Mouse (Mus musculus) midbrain, embryonic 15.5 days (tissue): ENCODE measurements around the gene Ssbp1. TPM values are rescaled to one million over a fixed set of nuclear protein-coding genes. Genes with fewer than 3 reads are reported as not detected.
A peak's percentile ranks its signal among the peaks of the same experiment; 100 is the strongest.

Experiments used
- ATAC-seq: fragments of 200-750 bp; cut with Nextera tagmentation; replicated peaks from 2 replicates; pipeline ENCODE4 v1.8.0; 2017; ENCODE audit warnings: moderate TSS enrichment
- H3K27ac ChIP-seq: fragments of 300-500 bp; sonication (generic); 2 replicates; pipeline ENCODE4 v1.5.1; 2015; ENCODE audit warnings: mild to moderate bottlenecking, inconsistent platforms
- H3K27me3 ChIP-seq: fragments of 300-500 bp; sonication (generic); replicated peaks from 2 replicates; pipeline ENCODE4 v1.6.1; 2015; ENCODE audit warnings: inconsistent platforms
- H3K36me3 ChIP-seq: fragments of 300-500 bp; sonication (generic); replicated peaks from 2 replicates; pipeline ENCODE4 v1.6.1; 2015; ENCODE audit warnings: inconsistent platforms
- H3K4me1 ChIP-seq: fragments of 300-500 bp; sonication (generic); 2 replicates; pipeline ENCODE4 v1.6.1; 2015; ENCODE audit warnings: inconsistent platforms
- H3K4me2 ChIP-seq: fragments of 300-500 bp; sonication (generic); 2 replicates; pipeline ENCODE4 v1.6.1; 2015; ENCODE audit warnings: inconsistent platforms, mild to moderate bottlenecking, moderate library complexity
- H3K4me3 ChIP-seq: fragments of 300-500 bp; sonication (generic); 2 replicates; pipeline ENCODE4 v1.5.1; 2015; ENCODE audit warnings: mild to moderate bottlenecking, inconsistent platforms
- H3K9ac ChIP-seq: fragments of 300-500 bp; sonication (generic); 2 replicates; pipeline ENCODE4 v1.6.1; 2015; ENCODE audit warnings: mild to moderate bottlenecking, inconsistent platforms
- H3K9me3 ChIP-seq: fragments of 300-500 bp; sonication (generic); 2 replicates; pipeline ENCODE4 v1.6.1; 2016; ENCODE audit warnings: inconsistent platforms
- WGBS: fragments of 180-500 bp; shearing (Covaris S2); methylation state at CpG from one replicate; pipeline ENCODE4 v1.1.7; 2015; ENCODE audit warnings: mixed read lengths; 5-methylcytosine and 5-hydroxymethylcytosine counted together
- polyA plus RNA-seq: library from polyadenylated mRNA; unstranded; fragments of >200 nt; fragmentation: Nextera tagmentation; extraction: Ambion mirVana; gene quantifications from 2 replicates; pipeline ENCODE4 v1.2.1, GENCODE M21; 2015

Gene Ssbp1
- 103 and 104 TPM in 2 replicates for polyA plus RNA-seq

DNA sequence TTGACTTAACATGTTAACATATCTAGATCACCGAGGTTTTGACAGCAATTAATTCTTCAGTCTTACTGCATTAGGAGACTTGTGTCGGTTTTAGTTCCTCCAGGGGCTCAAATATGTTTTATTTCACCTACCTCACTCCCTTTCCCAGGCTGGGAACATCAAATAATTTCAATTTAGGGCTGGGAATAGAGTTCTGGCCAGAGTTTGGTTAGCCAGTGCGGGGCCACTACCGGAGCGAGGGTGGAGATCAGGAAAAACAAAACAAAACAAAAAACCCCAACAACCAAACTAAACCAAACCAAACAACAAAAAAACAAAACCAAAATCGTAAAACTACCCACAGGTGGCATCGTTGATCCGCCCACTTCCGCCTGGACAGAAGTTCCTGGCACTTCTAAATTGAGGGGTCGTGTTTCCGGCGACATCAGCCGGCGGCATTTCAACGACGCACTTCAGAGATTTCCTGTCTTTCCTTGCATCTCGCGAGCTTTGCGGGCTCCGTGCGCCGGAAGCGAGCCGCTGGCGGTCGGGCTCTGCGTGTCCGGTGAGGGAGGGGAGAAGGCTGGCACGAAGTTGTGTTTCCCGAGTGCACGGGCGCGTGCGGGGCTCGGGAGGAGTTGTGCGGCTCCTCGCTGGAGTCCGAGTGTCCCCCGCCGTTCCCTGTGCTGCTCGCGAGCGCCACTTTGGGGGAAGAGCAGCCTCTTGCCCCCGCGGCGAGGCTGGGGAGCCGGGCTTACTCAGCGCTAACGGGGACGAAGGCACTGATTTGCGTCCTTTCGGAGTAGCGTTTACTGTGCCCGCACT lies at the start of gene Ssbp1:
Ssbp1 (plus strand) TSS at position 437 of the 804 bp plus-strand sequence.
- Histone ChIP-seq H3K36me3 (peaks cover 21% of the 10 kb centered on the region), H3K4me3 (peak within 1 kb of the TSS; percentile 65), H3K27me3 (no peaks in the 10 kb centered on the region), H3K27ac (peak within 1 kb of the TSS; percentile 89), H3K9ac (peak within 1 kb of the TSS; percentile 71), H3K4me1 (peaks cover 16% of the 10 kb centered on the region), H3K4me2 (peak within 1 kb of the TSS; percentile 69), H3K9me3 (no peaks in the 10 kb centered on the region)
- under 1% methylated on average over 54 of the region's 54 CpGs for WGBS
- peak; percentile 98 for ATAC-seq

DNA sequence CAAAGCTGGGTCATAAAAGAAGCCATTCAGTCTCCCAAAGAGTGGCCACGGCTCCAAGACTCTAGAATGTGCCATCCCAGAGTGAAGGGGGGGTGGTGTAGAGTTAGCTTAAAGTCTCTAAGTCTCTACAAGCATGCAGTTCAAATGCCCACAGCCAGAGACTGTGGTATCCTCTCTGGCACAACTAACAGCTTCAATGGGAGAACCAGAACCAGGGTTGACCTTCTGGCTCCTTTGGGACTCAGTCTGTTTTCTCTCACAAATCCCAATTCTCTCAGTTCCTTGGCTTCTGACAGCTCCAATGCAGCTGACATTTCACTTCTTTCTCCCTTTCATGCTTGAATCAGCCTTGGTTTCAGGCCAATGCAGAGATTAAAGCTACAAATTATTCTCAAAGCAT lies 48.1 kb upstream of the Ssbp1 start:
- no peak overlapping the region for H3K27ac ChIP-seq
- no peaks in the 10 kb centered on the region for H3K36me3 ChIP-seq
- H3K9ac ChIP-seq: no peak overlapping the region
- no peaks in the 10 kb centered on the region for H3K27me3 ChIP-seq
- WGBS: 87% methylated on average over 1 of the region's 1 CpGs
- ATAC-seq: no peak
- H3K9me3 ChIP-seq: no peaks in the 10 kb centered on the region
- no peak overlapping the region for H3K4me2 ChIP-seq
- H3K4me1 ChIP-seq: no peaks in the 10 kb centered on the region
- H3K4me3 ChIP-seq: no peak overlapping the region

DNA sequence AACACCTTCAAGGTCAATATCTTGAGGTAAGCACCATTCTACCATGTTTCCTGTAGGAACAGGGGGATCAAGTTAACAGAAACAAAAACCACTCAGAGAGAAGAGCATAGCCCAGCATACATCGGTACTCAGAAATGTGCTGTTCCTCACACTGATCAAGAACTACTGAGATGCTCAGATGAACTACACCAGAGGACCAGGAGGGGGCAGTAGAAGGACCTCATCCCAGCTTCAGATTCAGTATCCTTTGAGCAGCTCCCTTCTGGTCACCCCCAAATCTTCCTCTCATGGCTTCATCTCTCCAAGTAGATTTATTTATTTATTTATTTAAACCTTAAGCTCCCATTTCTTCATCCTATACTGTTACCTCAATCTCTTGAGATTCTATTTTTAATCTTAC lies 47.4 kb upstream of the Ssbp1 start:
- 68% methylated on average over 1 of the region's 1 CpGs for WGBS
- Histone ChIP-seq H3K4me2 (no peak overlapping the region), H3K36me3 (no peaks in the 10 kb centered on the region), H3K27ac (no peak overlapping the region), H3K9me3 (no peaks in the 10 kb centered on the region), H3K9ac (no peak overlapping the region), H3K4me3 (no peak overlapping the region), H3K27me3 (no peaks in the 10 kb centered on the region), H3K4me1 (no peaks in the 10 kb centered on the region)
- no peak for ATAC-seq

DNA sequence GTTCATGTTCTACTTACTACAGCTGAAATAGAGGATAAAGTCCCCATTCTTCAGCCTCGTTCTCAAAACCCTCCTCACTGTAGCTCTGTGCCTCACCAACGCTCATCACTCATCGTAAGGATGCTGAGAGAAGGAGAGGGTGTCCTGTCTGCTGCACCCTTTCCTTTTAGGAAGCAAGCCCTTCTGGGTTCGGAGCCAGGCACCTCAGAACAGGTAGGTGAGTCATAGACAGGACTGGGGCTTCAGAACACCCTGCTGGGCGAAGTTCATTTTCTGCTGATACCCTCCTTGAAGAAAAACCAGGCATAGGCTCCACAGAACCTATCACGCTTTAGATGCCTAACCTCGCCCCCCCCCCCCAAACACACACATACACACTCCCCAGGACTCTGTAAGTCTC lies 43.7 kb upstream of the Ssbp1 start:
- Histone ChIP-seq H3K4me1 (peaks cover 9% of the 10 kb centered on the region), H3K9ac (no peak overlapping the region), H3K36me3 (no peaks in the 10 kb centered on the region), H3K4me3 (no peak overlapping the region), H3K27me3 (no peaks in the 10 kb centered on the region), H3K9me3 (no peaks in the 10 kb centered on the region), H3K4me2 (no peak overlapping the region), H3K27ac (no peak overlapping the region)
- no peak for ATAC-seq
- WGBS: 90% methylated on average over 7 of the region's 7 CpGs

GRCm38 (mm10) chr6:40428696-40429095 lies 42.5 kb upstream of the Ssbp1 start:
- Histone ChIP-seq H3K27me3 (no peaks in the 10 kb centered on the region), H3K4me3 (no peak overlapping the region), H3K4me1 (peaks cover 16% of the 10 kb centered on the region), H3K4me2 (no peak overlapping the region), H3K9ac (no peak overlapping the region), H3K27ac (no peak overlapping the region), H3K9me3 (no peaks in the 10 kb centered on the region), H3K36me3 (no peaks in the 10 kb centered on the region)
- WGBS: 68% methylated on average over 3 of the region's 3 CpGs
- no peak for ATAC-seq

DNA sequence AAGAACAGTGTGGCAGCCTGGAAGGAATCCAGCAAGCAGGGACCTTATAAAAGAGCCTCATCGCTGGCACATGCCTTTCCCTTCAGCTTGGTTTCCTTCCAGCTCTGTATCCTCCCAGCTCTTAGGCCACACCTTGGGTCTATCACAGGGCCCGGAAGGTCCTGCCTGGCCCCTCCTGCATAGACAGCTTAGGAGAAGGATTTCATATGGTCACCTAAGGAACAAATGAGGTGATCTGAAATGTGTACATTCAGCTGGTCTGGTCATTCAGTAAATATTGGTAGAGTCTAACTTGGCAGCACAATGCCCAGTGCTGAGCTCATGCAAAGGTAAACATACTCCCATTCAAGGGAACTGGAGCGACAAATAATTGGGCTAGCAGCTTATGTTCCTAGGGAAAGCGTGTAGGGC lies 41.6 kb upstream of the Ssbp1 start:
- Histone ChIP-seq H3K36me3 (no peaks in the 10 kb centered on the region), H3K9me3 (no peaks in the 10 kb centered on the region), H3K4me1 (peaks cover 23% of the 10 kb centered on the region), H3K27me3 (no peaks in the 10 kb centered on the region), H3K4me3 (no peak overlapping the region), H3K27ac (no peak overlapping the region), H3K4me2 (no peak overlapping the region), H3K9ac (no peak overlapping the region)
- ATAC-seq: no peak
- 61% methylated on average over 4 of the region's 4 CpGs for WGBS

GRCm38 (mm10) chr6:40430251-40430650 lies 40.9 kb upstream of the Ssbp1 start:
- WGBS: 94% methylated on average over 3 of the region's 3 CpGs
- no peak overlapping the region for H3K4me2 ChIP-seq
- H3K27ac ChIP-seq: no peak overlapping the region

DNA sequence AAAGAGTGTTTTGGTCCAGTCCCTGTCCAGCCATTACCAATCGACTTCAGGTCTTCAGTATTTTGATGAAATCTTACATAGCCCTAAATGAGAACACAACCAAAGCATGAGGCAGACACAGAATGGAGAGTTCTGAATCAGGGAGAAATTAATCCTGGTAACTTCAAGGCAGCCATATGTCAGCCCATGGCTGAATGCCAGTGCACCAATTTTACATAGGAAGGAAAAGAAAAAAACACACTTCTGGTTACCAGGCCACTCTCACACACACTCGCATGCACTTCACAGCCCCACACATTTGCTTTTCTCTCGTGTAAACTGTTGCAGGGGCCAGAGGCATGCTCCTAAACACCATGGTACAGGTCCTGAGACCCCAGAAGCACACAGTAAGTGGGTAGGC lies 40.3 kb upstream of the Ssbp1 start:
- ATAC-seq: no peak
- peaks cover 28% of the 10 kb centered on the region for H3K4me1 ChIP-seq

More at GRCm38 (mm10) chr6:40430251-40430650, 40.9 kb upstream of the Ssbp1 start:
- H3K9me3 ChIP-seq: no peaks in the 10 kb centered on the region
- no peaks in the 10 kb centered on the region for H3K36me3 ChIP-seq
- no peaks in the 10 kb centered on the region for H3K27me3 ChIP-seq
- H3K9ac ChIP-seq: no peak overlapping the region
- no peak overlapping the region for H3K4me3 ChIP-seq
- no peak for ATAC-seq
- peaks cover 28% of the 10 kb centered on the region for H3K4me1 ChIP-seq

DNA sequence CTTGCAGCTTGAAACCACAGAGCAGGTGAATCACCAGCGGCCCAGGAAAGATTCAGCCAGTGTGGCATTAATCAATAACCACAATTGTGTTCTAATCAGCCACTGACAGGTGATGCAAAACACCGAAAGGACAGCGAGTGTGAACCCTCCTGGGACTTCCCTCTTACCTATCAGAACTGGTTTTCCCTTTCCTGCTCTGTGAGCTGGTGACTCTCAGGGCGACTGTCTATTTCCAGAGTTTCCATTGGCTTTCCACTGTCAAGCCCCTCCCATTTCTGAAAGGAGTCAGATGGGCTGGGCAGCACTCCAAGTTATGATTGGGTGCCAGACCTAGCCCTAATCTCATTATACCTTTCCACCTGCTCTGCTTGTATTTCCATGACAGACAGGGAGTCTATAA lies 39.8 kb upstream of the Ssbp1 start:
- no peak overlapping the region for H3K27ac ChIP-seq
- no peak overlapping the region for H3K9ac ChIP-seq
- H3K4me3 ChIP-seq: no peak overlapping the region
- no peaks in the 10 kb centered on the region for H3K36me3 ChIP-seq
- H3K9me3 ChIP-seq: no peaks in the 10 kb centered on the region
- H3K27me3 ChIP-seq: no peaks in the 10 kb centered on the region
- WGBS: 58% methylated on average over 4 of the region's 4 CpGs
- H3K4me2 ChIP-seq: no peak overlapping the region
- H3K4me1 ChIP-seq: peaks cover 28% of the 10 kb centered on the region
- ATAC-seq: no peak

More for the DNA sequence above, 40.3 kb upstream of the Ssbp1 start:
- no peak overlapping the region for H3K4me3 ChIP-seq
- H3K27ac ChIP-seq: no peak overlapping the region
- no peaks in the 10 kb centered on the region for H3K36me3 ChIP-seq
- H3K9ac ChIP-seq: no peak overlapping the region
- 78% methylated on average over 3 of the region's 3 CpGs for WGBS
- H3K4me2 ChIP-seq: no peak overlapping the region
- no peaks in the 10 kb centered on the region for H3K9me3 ChIP-seq
- H3K27me3 ChIP-seq: no peaks in the 10 kb centered on the region

GRCm38 (mm10) chr6:40431812-40432211 lies 39.3 kb upstream of the Ssbp1 start:
- Histone ChIP-seq H3K27me3 (no peaks in the 10 kb centered on the region), H3K27ac (0 out of 2 replicates have a peak overlapping the region, but pooled peaks have one; percentile 8), H3K4me1 (peaks cover 28% of the 10 kb centered on the region), H3K36me3 (no peaks in the 10 kb centered on the region), H3K4me2 (no peak overlapping the region), H3K4me3 (no peak overlapping the region), H3K9me3 (no peaks in the 10 kb centered on the region), H3K9ac (no peak overlapping the region)
- no peak for ATAC-seq

- no peak overlapping the region for H3K4me2 ChIP-seq
- no peak overlapping the region for H3K9ac ChIP-seq
- ATAC-seq: no peak
- H3K27ac ChIP-seq: 0 out of 2 replicates have a peak overlapping the region, but pooled peaks have one; percentile 8
- WGBS: 83% methylated on average over 17 of the region's 17 CpGs
- H3K4me3 ChIP-seq: no peak overlapping the region
- H3K4me1 ChIP-seq: peaks cover 28% of the 10 kb centered on the region
- no peaks in the 10 kb centered on the region for H3K9me3 ChIP-seq
- H3K36me3 ChIP-seq: no peaks in the 10 kb centered on the region
- H3K27me3 ChIP-seq: no peaks in the 10 kb centered on the region
These were observed 38.5 kb upstream of the Ssbp1 start for GRCm38 (mm10) chr6:40432346-40433275.

DNA sequence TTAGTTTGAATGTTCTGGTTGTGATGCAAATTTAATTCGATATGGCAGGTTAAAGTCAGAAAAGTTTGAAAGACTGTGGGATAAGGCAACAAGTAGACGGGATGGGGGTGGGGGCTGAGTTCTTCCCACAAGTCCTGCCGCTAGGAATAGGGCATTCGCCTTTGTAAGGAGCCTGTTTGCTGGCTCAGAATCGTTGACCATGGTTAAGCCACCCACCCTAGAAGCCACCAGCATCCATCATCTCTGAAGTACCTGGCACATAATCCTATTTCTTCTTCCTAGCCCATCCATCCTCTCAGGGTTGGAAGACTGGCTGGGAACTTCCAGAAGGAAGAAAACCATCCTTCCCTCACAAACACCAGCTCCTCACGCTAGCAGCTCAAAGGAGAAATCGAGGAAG lies 36.5 kb upstream of the Ssbp1 start:
- H3K4me3 ChIP-seq: peak overlapping the region; percentile 95
- peak overlapping the region; percentile 75 for H3K4me2 ChIP-seq
- no peaks in the 10 kb centered on the region for H3K27me3 ChIP-seq
- 0 out of 2 replicates have a peak, but pooled peaks have one; percentile 2 for ATAC-seq
- H3K4me1 ChIP-seq: peaks cover 28% of the 10 kb centered on the region
- WGBS: 3% methylated on average over 7 of the region's 7 CpGs
- peak overlapping the region; percentile 82 for H3K9ac ChIP-seq
- H3K27ac ChIP-seq: peak overlapping the region; percentile 89
- H3K9me3 ChIP-seq: no peaks in the 10 kb centered on the region
- H3K36me3 ChIP-seq: no peaks in the 10 kb centered on the region
